Mouse (Mus musculus): ENCODE results near the gene Gm21789. TPM values are rescaled to one million over a fixed set of nuclear protein-coding genes. Genes with fewer than 3 reads are reported as not detected.
"Not testable (repeated sequence)": the region's sequence is repeated elsewhere in the genome, so short reads cannot be mapped to it uniquely, and the experiment has no call there.

Gene Gm21789
- polyA plus RNA-seq (2012; ENCODE audit: insufficient read depth, low replicate concordance) = not detected in 2 replicates

DNA sequence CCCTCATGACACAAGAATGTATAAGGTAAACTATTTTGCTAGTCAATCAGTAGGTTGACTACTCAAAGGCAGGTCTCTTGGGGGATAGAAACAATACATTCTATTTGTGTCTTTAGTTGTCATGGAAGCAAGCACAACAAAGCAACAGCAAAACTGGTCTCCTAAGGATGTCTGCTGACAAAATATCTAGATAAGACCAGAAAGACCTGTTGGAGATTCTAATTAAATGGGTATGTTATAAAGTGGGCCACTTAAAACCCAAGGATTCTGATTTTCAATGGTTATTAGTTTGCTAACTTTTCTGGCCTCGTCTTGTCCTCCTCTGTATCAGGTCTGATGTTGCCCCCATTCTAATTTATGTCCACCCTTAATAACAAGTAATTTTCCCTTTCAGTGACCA lies at the start of gene Gm21789:
Gm21789 (plus strand) TSS at position 301 of the 400 bp plus-strand sequence.
- H3K36me3 ChIP-seq (replicated peaks; ENCODE audit: low read length); H3K9me3 ChIP-seq; H3K27me3 ChIP-seq (replicated peaks); H3K4me3 ChIP-seq (replicated peaks); H3K4me1 ChIP-seq: not testable (repeated sequence)

DNA sequence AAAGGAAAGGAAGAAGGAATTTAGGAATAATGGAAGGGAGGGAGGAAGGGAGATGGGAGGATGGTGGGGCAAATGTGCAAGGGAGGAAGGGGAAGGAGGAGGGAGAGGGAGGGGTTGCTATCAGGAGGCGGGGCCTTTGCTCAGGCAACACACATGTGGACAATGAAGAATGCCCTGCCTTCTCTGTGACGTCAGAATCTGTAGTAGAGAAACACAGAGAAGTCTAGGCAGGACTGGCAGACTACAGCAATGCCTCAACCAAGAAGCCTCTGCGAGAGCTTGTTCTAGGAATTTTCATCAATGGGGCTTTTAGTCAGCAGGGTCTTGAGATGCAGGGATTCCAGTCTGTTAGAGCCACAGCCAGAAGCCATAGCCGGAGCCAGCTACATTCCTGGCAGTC lies 47.2 kb upstream of the Gm21789 start, which contains the start of gene Btbd35f30:
Btbd35f30 (plus strand) TSS at position 301 of the 400 bp plus-strand sequence.
- H3K9me3 ChIP-seq; H3K4me3 ChIP-seq (replicated peaks); H3K27me3 ChIP-seq (replicated peaks); H3K36me3 ChIP-seq (replicated peaks; ENCODE audit: low read length); H3K4me1 ChIP-seq: not testable (repeated sequence)

DNA sequence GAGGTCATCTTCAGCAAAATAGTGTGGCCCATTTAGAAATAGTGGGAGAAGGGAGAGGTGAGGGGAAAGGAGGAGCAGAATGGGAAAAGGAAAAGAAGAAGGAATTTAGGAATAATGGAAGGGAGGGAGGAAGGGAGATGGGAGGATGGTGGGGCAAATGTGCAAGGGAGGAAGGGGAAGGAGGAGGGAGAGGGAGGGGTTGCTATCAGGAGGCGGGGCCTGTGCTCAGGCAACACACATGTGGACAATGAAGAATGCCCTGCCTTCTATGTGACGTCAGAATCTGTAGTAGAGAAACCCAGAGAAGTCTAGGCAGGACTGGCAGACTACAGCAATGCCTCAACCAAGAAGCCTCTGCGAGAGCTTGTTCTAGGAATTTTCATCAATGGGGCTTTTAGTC lies 32.0 kb downstream of the Gm21789 start, which contains the start of gene Btbd35f5:
Btbd35f5 (plus strand) TSS at position 301 of the 400 bp plus-strand sequence.
- H3K4me3 ChIP-seq (replicated peaks); H3K9me3 ChIP-seq; H3K4me1 ChIP-seq; H3K27me3 ChIP-seq (replicated peaks); H3K36me3 ChIP-seq (replicated peaks; ENCODE audit: low read length): not testable (repeated sequence)

Other genes starting within 250 kb of the Gm21789 start
- not detected in 2 replicates for gene Btbd35f21, start 215.7 kb upstream of the Gm21789 start, polyA plus RNA-seq (2012; ENCODE audit: insufficient read depth, low replicate concordance)
- not detected in 2 replicates for gene Btbd35f30, start 47.1 kb upstream of the Gm21789 start, polyA plus RNA-seq (2012; ENCODE audit: insufficient read depth, low replicate concordance)
- gene Btbd35f5, start 32.1 kb downstream of the Gm21789 start, polyA plus RNA-seq (2012; ENCODE audit: insufficient read depth, low replicate concordance) = not detected in 2 replicates

Data from megakaryocyte, embryonic 14.5 days (primary cell).